Mouse (Mus musculus): Measurements from ENCODE around the gene 2010111I01Rik. TPM values are rescaled to one million over a fixed set of nuclear protein-coding genes. Genes with fewer than 3 reads are reported as not detected.

Gene 2010111I01Rik
- polyA plus RNA-seq, 1 experiment, result 63.6 TPM

DNA sequence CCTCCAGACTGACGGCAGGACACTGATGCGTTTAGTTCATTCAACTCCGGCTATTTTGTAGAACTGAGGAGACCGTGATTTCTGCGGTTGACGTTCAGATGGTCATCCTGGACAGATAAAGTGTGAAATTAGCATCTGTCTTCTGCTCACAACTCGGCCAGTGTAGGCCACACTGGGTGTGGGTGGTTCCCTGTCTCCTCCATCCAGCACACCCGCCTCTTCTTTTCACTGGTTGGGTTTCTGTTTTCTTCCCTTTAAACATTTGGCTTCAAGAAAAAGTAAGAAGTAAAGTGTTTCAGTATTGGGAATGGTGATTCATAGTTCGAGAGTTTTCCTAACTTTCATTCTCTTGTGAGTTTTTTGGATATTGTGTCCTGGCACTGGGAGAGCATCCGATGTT, 283.6 kb downstream of the 2010111I01Rik start:
- Histone ChIP-seq H3K4me3 (ENCODE audit: low read depth, low read length) (no peak overlapping the region), H3K27ac (ENCODE audit: insufficient read depth, low read length) (no peak overlapping the region), H3K27me3 (ENCODE audit: control insufficient read depth, insufficient read depth, low read length, poor library complexity, severe bottlenecking) (no peaks in the 10 kb centered on the region), H3K9me3 (replicated peaks; ENCODE audit: control insufficient read depth, insufficient read depth, low read length, poor library complexity, severe bottlenecking) (peaks cover 9% of the 10 kb centered on the region), H3K9ac (ENCODE audit: low read depth, poor library complexity, severe bottlenecking) (no peak overlapping the region), H3K36me3 (ENCODE audit: control insufficient read depth, insufficient read depth, low read length, poor library complexity, severe bottlenecking) (0 out of 2 replicates have a peak, but pooled peaks cover 2% of the 10 kb centered on the region), H3K4me1 (ENCODE audit: control insufficient read depth, insufficient read depth, low read length) (no peaks in the 10 kb centered on the region)
- TF ChIP-seq POLR2A (IDR thresholded peaks at IDR 0.05; ENCODE audit: insufficient read depth, low read length), result no peak
- TF ChIP-seq EP300 (IDR thresholded peaks at IDR 0.05; ENCODE audit: insufficient read depth, low read depth, low read length), result no peak
- no peak for TF ChIP-seq CTCF (IDR thresholded peaks at IDR 0.05; ENCODE audit: low read depth, low read length)

DNA sequence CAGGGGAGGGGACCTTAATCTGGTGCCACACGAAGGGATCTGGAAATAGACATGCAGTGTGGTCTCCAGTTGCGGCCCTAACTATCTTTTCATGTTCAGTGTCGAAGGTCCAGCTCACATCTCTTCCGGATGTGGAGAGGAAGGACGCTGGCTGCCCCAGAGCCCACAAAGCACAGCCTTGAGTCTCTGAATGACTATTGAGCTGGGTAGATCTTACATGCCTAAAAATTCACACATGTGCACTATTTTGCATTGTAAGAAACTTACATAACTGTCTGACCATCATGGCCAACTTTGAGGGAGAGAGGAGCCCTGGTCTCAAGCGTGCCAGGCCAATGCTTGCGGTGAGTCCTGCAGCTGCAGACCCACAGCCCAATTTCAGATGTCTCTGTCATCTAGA, 284.5 kb downstream of the 2010111I01Rik start:
- Histone ChIP-seq H3K4me3 (ENCODE audit: low read depth, low read length) (no peak overlapping the region), H3K27ac (ENCODE audit: insufficient read depth, low read length) (no peak overlapping the region), H3K9ac (ENCODE audit: low read depth, poor library complexity, severe bottlenecking) (no peak overlapping the region), H3K36me3 (ENCODE audit: control insufficient read depth, insufficient read depth, low read length, poor library complexity, severe bottlenecking) (0 out of 2 replicates have a peak, but pooled peaks cover 2% of the 10 kb centered on the region), H3K9me3 (replicated peaks; ENCODE audit: control insufficient read depth, insufficient read depth, low read length, poor library complexity, severe bottlenecking) (peaks cover 5% of the 10 kb centered on the region; the same call in 1 of the 2 replicates), H3K27me3 (ENCODE audit: control insufficient read depth, insufficient read depth, low read length, poor library complexity, severe bottlenecking) (no peaks in the 10 kb centered on the region), H3K4me1 (ENCODE audit: control insufficient read depth, insufficient read depth, low read length) (no peaks in the 10 kb centered on the region)
- TF ChIP-seq POLR2A (IDR thresholded peaks at IDR 0.05; ENCODE audit: insufficient read depth, low read length) (no peak), EP300 (IDR thresholded peaks at IDR 0.05; ENCODE audit: insufficient read depth, low read depth, low read length) (no peak), CTCF (IDR thresholded peaks at IDR 0.05; ENCODE audit: low read depth, low read length) (no peak)

DNA sequence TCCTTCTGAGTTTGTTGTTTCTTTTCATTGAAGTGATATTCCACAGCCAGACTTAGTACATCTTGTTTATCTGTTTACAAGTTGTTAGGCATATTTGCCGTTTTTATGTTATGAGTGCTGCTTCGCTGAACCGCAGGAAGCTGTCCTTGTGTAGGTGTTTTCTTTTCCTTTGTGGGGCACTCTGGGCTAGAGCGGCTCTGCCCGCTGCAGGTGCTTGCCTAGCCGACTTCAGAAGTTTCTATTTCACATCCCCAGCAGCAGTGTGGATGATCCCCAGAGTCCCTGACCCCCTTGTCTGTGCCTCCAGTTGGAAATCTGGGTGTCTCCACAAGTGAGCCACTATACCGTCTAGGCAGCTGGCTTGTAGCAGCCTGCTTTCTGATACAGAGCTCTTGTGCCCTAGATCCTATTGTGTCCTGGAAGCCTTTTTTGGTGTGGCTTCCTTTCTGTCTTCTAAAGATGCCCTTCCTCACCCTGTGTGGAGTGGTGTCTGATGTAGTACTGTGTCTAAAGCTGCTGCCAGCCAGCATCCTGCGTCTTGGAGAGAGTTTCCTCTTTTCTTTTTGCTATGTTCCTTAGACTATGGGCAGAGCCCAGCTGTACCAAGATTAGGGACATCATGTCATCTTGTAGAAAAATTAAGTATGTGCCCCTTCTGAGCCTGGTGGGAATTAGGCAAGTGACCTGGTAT, 285.2 kb downstream of the 2010111I01Rik start:
- H3K9ac ChIP-seq (ENCODE audit: low read depth, poor library complexity, severe bottlenecking), result no peak overlapping the region
- no peak for TF ChIP-seq EP300 (IDR thresholded peaks at IDR 0.05; ENCODE audit: insufficient read depth, low read depth, low read length)
- no peak for TF ChIP-seq POLR2A (IDR thresholded peaks at IDR 0.05; ENCODE audit: insufficient read depth, low read length)
- TF ChIP-seq CTCF (IDR thresholded peaks at IDR 0.05; ENCODE audit: low read depth, low read length), result no peak
- H3K27me3 ChIP-seq (ENCODE audit: control insufficient read depth, insufficient read depth, low read length, poor library complexity, severe bottlenecking), result no peaks in the 10 kb centered on the region
- H3K4me3 ChIP-seq (ENCODE audit: low read depth, low read length), result no peak overlapping the region
- H3K27ac ChIP-seq (ENCODE audit: insufficient read depth, low read length), result no peak overlapping the region
- no peaks in the 10 kb centered on the region for H3K36me3 ChIP-seq (ENCODE audit: control insufficient read depth, insufficient read depth, low read length, poor library complexity, severe bottlenecking)
- no peaks in the 10 kb centered on the region for H3K4me1 ChIP-seq (ENCODE audit: control insufficient read depth, insufficient read depth, low read length)
- no peaks in the 10 kb centered on the region for H3K9me3 ChIP-seq (replicated peaks; ENCODE audit: control insufficient read depth, insufficient read depth, low read length, poor library complexity, severe bottlenecking)

DNA sequence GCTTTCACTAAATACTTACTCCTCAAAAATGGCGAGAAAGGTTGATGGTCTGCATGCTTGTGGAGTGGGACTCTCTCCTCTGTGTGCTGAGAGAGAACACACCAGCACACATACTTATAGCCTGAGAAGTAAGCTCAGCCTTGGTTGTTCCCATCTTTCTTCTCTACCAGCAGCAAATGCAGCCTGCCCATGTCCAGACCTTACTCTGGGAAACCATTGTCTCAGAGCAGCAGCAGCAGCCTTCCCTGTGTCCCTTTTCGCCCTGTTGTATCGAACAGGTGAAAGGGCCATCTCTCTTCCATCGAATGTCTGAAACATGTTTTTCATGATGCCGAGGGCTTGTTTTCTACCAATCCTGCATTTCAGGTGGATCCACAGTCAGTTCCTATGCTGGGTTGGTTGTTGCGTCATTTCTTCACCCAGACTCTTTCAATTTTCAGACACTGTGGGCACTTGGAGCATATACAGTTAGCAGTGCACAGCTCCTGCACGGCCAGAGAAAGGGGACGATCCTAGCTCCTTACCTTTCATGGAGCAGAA, 285.8 kb downstream of the 2010111I01Rik start:
- H3K27me3 ChIP-seq (ENCODE audit: control insufficient read depth, insufficient read depth, low read length, poor library complexity, severe bottlenecking), result no peaks in the 10 kb centered on the region
- H3K4me3 ChIP-seq (ENCODE audit: low read depth, low read length), result no peak overlapping the region
- H3K9ac ChIP-seq (ENCODE audit: low read depth, poor library complexity, severe bottlenecking), result no peak overlapping the region
- no peaks in the 10 kb centered on the region for H3K36me3 ChIP-seq (ENCODE audit: control insufficient read depth, insufficient read depth, low read length, poor library complexity, severe bottlenecking)
- H3K9me3 ChIP-seq (replicated peaks; ENCODE audit: control insufficient read depth, insufficient read depth, low read length, poor library complexity, severe bottlenecking), result no peaks in the 10 kb centered on the region
- H3K4me1 ChIP-seq (ENCODE audit: control insufficient read depth, insufficient read depth, low read length), result no peaks in the 10 kb centered on the region
- no peak overlapping the region for H3K27ac ChIP-seq (ENCODE audit: insufficient read depth, low read length)
- TF ChIP-seq CTCF (IDR thresholded peaks at IDR 0.05; ENCODE audit: low read depth, low read length) (no peak), EP300 (IDR thresholded peaks at IDR 0.05; ENCODE audit: insufficient read depth, low read depth, low read length) (no peak), POLR2A (IDR thresholded peaks at IDR 0.05; ENCODE audit: insufficient read depth, low read length) (no peak)

DNA sequence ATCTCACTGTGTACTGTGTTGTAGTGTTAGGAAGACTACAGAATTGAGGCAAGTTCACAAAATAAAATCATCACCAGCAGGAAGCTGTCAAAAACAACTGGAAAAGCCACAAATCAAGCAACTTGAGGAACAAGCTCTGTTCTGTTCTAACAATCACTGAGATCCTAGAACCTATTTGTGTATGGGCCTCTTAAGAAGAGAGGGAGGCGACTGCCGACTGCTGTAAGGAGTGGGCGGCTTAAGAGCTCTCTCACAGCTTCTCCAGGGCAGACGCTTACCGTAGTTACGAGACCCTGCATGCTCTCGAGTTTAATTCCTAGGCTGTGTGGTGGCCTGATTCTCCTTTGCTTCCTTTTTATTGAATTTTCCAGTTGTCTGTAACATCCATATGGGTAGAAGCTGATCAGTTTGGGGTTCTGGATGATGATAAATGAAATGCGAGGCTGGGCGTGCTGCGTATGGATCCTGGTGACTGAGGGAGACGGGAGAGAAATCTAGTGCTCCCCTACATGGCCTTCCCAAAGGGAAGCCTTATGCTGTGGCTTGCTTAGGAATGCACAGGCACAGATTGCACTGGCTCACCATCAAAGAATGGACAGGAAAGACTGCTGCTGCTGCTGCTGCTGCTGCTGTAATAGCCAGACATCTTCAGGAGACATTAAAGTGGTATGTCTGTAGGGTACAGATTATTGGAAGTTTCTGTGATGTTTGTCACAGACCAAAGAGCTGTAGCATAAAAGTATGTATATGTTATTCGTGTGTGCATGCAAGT, 286.6 kb downstream of the 2010111I01Rik start:
- TF ChIP-seq POLR2A (IDR thresholded peaks at IDR 0.05; ENCODE audit: insufficient read depth, low read length) (no peak), EP300 (IDR thresholded peaks at IDR 0.05; ENCODE audit: insufficient read depth, low read depth, low read length) (no peak)
- no peak overlapping the region for H3K4me3 ChIP-seq (ENCODE audit: low read depth, low read length)
- H3K36me3 ChIP-seq (ENCODE audit: control insufficient read depth, insufficient read depth, low read length, poor library complexity, severe bottlenecking), result no peaks in the 10 kb centered on the region
- H3K4me1 ChIP-seq (ENCODE audit: control insufficient read depth, insufficient read depth, low read length), result no peaks in the 10 kb centered on the region
- no peak overlapping the region for H3K27ac ChIP-seq (ENCODE audit: insufficient read depth, low read length)
- H3K9me3 ChIP-seq (replicated peaks; ENCODE audit: control insufficient read depth, insufficient read depth, low read length, poor library complexity, severe bottlenecking), result no peaks in the 10 kb centered on the region
- H3K27me3 ChIP-seq (ENCODE audit: control insufficient read depth, insufficient read depth, low read length, poor library complexity, severe bottlenecking), result no peaks in the 10 kb centered on the region
- no peak overlapping the region for H3K9ac ChIP-seq (ENCODE audit: low read depth, poor library complexity, severe bottlenecking)
